Mouse (Mus musculus): Measurements from ENCODE around the gene Ctsk.
"Not testable (repeated sequence)": the region's sequence is repeated elsewhere in the genome, so short reads cannot be mapped to it uniquely, and the experiment has no call there.

Gene Ctsk

GRCm38 (mm10) chr3:95526111-95526510, 27.1 kb downstream of the Ctsk start:
- DNase-seq, result no peak

- no peak for DNase-seq
These were observed 27.7 kb downstream of the Ctsk start, which contains the start of gene Ctss for GRCm38 (mm10) chr3:95526622-95527211. TSS of gene Ctss (plus strand) at chr3:95526786.

GRCm38 (mm10) chr3:95529814-95530213, 30.8 kb downstream of the Ctsk start:
- no peak for DNase-seq

GRCm38 (mm10) chr3:95531025-95531424, 32.0 kb downstream of the Ctsk start:
- no peak for DNase-seq

- no peak for DNase-seq
These were observed 34.3 kb downstream of the Ctsk start for GRCm38 (mm10) chr3:95533364-95533763.

GRCm38 (mm10) chr3:95534927-95535326, 35.9 kb downstream of the Ctsk start:
- DNase-seq, result no peak

GRCm38 (mm10) chr3:95538936-95539335, 39.9 kb downstream of the Ctsk start:
- no peak for DNase-seq

- DNase-seq, result no peak
These were observed 40.8 kb downstream of the Ctsk start for GRCm38 (mm10) chr3:95539837-95540236.

- DNase-seq, result not testable (repeated sequence)
These were observed 42.1 kb downstream of the Ctsk start for GRCm38 (mm10) chr3:95541186-95541585.

GRCm38 (mm10) chr3:95542171-95542570, 43.1 kb downstream of the Ctsk start:
- no peak for DNase-seq

- DNase-seq, result no peak
These were observed 43.9 kb downstream of the Ctsk start for GRCm38 (mm10) chr3:95542981-95543380.

- no peak for DNase-seq
These were observed 51.1 kb downstream of the Ctsk start for GRCm38 (mm10) chr3:95550176-95550575.

- DNase-seq, result no peak
These were observed 54.9 kb downstream of the Ctsk start for GRCm38 (mm10) chr3:95553986-95554385.

All from cerebellum, adult 11-12 months (tissue).